Mouse (Mus musculus) liver, embryonic 15.5 days (tissue): ENCODE measurements around the gene Gm47283. TPM values are rescaled to one million over a fixed set of nuclear protein-coding genes. Genes with fewer than 3 reads are reported as not detected.
"Not testable (repeated sequence)": the region's sequence is repeated elsewhere in the genome, so short reads cannot be mapped to it uniquely, and the experiment has no call there.

Experiments
- ATAC-seq: fragments of 200-750 bp; cut with Nextera tagmentation; 2 replicates; pipeline ENCODE4 v1.8.0; 2017; ENCODE audit warnings: moderate number of reproducible peaks, mild to moderate bottlenecking, moderate library complexity; ENCODE audit not compliant: insufficient read depth
- H3K27ac ChIP-seq: fragments of 300-500 bp; sonication (generic); replicated peaks from 2 replicates; pipeline ENCODE4 v1.5.1; 2015; ENCODE audit warnings: mild to moderate bottlenecking, inconsistent platforms
- H3K27me3 ChIP-seq: fragments of 300-500 bp; sonication (generic); 2 replicates; pipeline ENCODE4 v1.6.1; 2015; ENCODE audit warnings: mild to moderate bottlenecking, inconsistent platforms
- H3K36me3 ChIP-seq: fragments of 300-500 bp; sonication (generic); replicated peaks from 2 replicates; pipeline ENCODE4 v1.6.1; 2015; ENCODE audit warnings: moderate library complexity, mild to moderate bottlenecking, inconsistent platforms
- H3K4me1 ChIP-seq: fragments of 300-500 bp; sonication (generic); replicated peaks from 2 replicates; pipeline ENCODE4 v1.6.1; 2015; ENCODE audit warnings: inconsistent platforms
- H3K4me2 ChIP-seq: fragments of 300-500 bp; sonication (generic); 2 replicates; pipeline ENCODE4 v1.6.1; 2015; ENCODE audit warnings: moderate library complexity, mild to moderate bottlenecking, inconsistent platforms
- H3K4me3 ChIP-seq: fragments of 300-500 bp; sonication (generic); replicated peaks from 2 replicates; pipeline ENCODE4 v1.5.1; 2015; ENCODE audit warnings: mild to moderate bottlenecking, inconsistent platforms
- H3K9ac ChIP-seq: fragments of 300-500 bp; sonication (generic); 2 replicates; pipeline ENCODE4 v1.6.1; 2015; ENCODE audit warnings: moderate library complexity, mild to moderate bottlenecking, inconsistent platforms
- H3K9me3 ChIP-seq: fragments of 300-500 bp; sonication (generic); replicated peaks from 2 replicates; pipeline ENCODE4 v1.6.1; 2016; ENCODE audit warnings: inconsistent platforms
- WGBS: fragments of 180-500 bp; shearing (Covaris S2); methylation state at CpG from one replicate; pipeline ENCODE4 v1.1.7; 2015; ENCODE audit warnings: mixed read lengths; ENCODE audit not compliant: insufficient replicate concordance; 5-methylcytosine and 5-hydroxymethylcytosine counted together
- polyA plus RNA-seq: library from polyadenylated mRNA; unstranded; fragments of >200 nt; fragmentation: Nextera tagmentation; extraction: Ambion mirVana; gene quantifications from 2 replicates; pipeline ENCODE4 v1.2.1, GENCODE M21; 2015

The Gm47283 gene
- polyA plus RNA-seq, result not detected in 2 replicates

GRCm38 (mm10) chrY:90784438-90784837 lies at the start of gene Gm47283:
TSS of gene Gm47283 (plus strand) at chrY:90784738.
- H3K4me3 ChIP-seq, H3K9ac ChIP-seq, H3K36me3 ChIP-seq, H3K4me1 ChIP-seq, ATAC-seq, H3K27me3 ChIP-seq, H3K27ac ChIP-seq, H3K9me3 ChIP-seq, H3K4me2 ChIP-seq: not testable (repeated sequence)
- WGBS, result no CpG with 5 or more reads among the region's 48 CpGs

GRCm38 (mm10) chrY:90735181-90735895 lies 49.2 kb upstream of the Gm47283 start:
- not testable (repeated sequence) for H3K4me1 ChIP-seq, H3K9ac ChIP-seq, H3K27me3 ChIP-seq, H3K4me3 ChIP-seq, H3K4me2 ChIP-seq, H3K27ac ChIP-seq, ATAC-seq
- H3K36me3 ChIP-seq, result peaks cover 19% of the 10 kb centered on the region
- 66% methylated on average over 3 of the region's 5 CpGs for WGBS
- H3K9me3 ChIP-seq, result peaks cover 16% of the 10 kb centered on the region

GRCm38 (mm10) chrY:90736217-90737000 lies 48.1 kb upstream of the Gm47283 start:
- H3K27ac ChIP-seq, H3K9ac ChIP-seq, H3K4me2 ChIP-seq, H3K4me3 ChIP-seq, H3K4me1 ChIP-seq, H3K27me3 ChIP-seq, ATAC-seq: not testable (repeated sequence)
- WGBS, result 71% methylated on average over 6 of the region's 9 CpGs
- peaks cover 23% of the 10 kb centered on the region for H3K9me3 ChIP-seq
- peaks cover 27% of the 10 kb centered on the region for H3K36me3 ChIP-seq

GRCm38 (mm10) chrY:90737606-90738430 lies 46.7 kb upstream of the Gm47283 start:
- Histone ChIP-seq H3K4me3 (no peak overlapping the region), H3K9me3 (peaks cover 37% of the 10 kb centered on the region), H3K9ac (no peak overlapping the region), H3K27me3 (no peaks in the 10 kb centered on the region), H3K36me3 (peaks cover 41% of the 10 kb centered on the region), H3K27ac (no peak overlapping the region), H3K4me1 (no peaks in the 10 kb centered on the region), H3K4me2 (no peak overlapping the region)
- 44% methylated on average over 4 of the region's 7 CpGs for WGBS
- ATAC-seq, result no peak

GRCm38 (mm10) chrY:90738431-90738680 lies 46.2 kb upstream of the Gm47283 start:
- H3K9ac ChIP-seq, result no peak overlapping the region
- H3K4me3 ChIP-seq, result no peak overlapping the region
- no peaks in the 10 kb centered on the region for H3K27me3 ChIP-seq
- WGBS, result 91% methylated on average over 1 of the region's 1 CpGs
- peaks cover 38% of the 10 kb centered on the region for H3K9me3 ChIP-seq
- H3K36me3 ChIP-seq, result peaks cover 42% of the 10 kb centered on the region
- H3K4me1 ChIP-seq, result no peaks in the 10 kb centered on the region
- H3K27ac ChIP-seq, result no peak overlapping the region
- no peak overlapping the region for H3K4me2 ChIP-seq
- no peak for ATAC-seq

- H3K27me3 ChIP-seq, H3K27ac ChIP-seq, H3K9ac ChIP-seq, H3K4me3 ChIP-seq, H3K4me1 ChIP-seq, ATAC-seq, H3K4me2 ChIP-seq: not testable (repeated sequence)
- H3K36me3 ChIP-seq, result peaks cover 42% of the 10 kb centered on the region
- 63% methylated on average over 28 of the region's 28 CpGs for WGBS
- peaks cover 38% of the 10 kb centered on the region for H3K9me3 ChIP-seq
Measured at GRCm38 (mm10) chrY:90738841-90739530, 45.6 kb upstream of the Gm47283 start.

- H3K27me3 ChIP-seq, H3K4me3 ChIP-seq, H3K27ac ChIP-seq, H3K9ac ChIP-seq, H3K4me2 ChIP-seq, ATAC-seq, H3K4me1 ChIP-seq: not testable (repeated sequence)
- Histone ChIP-seq H3K9me3 (peaks cover 43% of the 10 kb centered on the region), H3K36me3 (peaks cover 47% of the 10 kb centered on the region)
- WGBS, result 43% methylated on average over 11 of the region's 11 CpGs
Measured at GRCm38 (mm10) chrY:90739531-90740012, 45.0 kb upstream of the Gm47283 start.

GRCm38 (mm10) chrY:90740013-90740561 lies 44.5 kb upstream of the Gm47283 start:
- ATAC-seq, result no peak
- 36% methylated on average over 14 of the region's 14 CpGs for WGBS
- H3K27ac ChIP-seq, result no peak overlapping the region

GRCm38 (mm10) chrY:90741006-90741405 lies 43.5 kb upstream of the Gm47283 start:
- H3K4me2 ChIP-seq, H3K9ac ChIP-seq, H3K4me1 ChIP-seq, H3K27me3 ChIP-seq, H3K27ac ChIP-seq, H3K4me3 ChIP-seq: not testable (repeated sequence)
- peak; percentile 16 for ATAC-seq
- WGBS, result 73% methylated on average over 38 of the region's 38 CpGs
- peaks cover 43% of the 10 kb centered on the region for H3K9me3 ChIP-seq
- peaks cover 56% of the 10 kb centered on the region for H3K36me3 ChIP-seq

More at GRCm38 (mm10) chrY:90740013-90740561, 44.5 kb upstream of the Gm47283 start:
- Histone ChIP-seq H3K4me1 (no peaks in the 10 kb centered on the region; the same call in 1 of the 2 replicates), H3K9ac (no peak overlapping the region), H3K36me3 (peaks cover 50% of the 10 kb centered on the region), H3K4me2 (no peak overlapping the region), H3K4me3 (no peak overlapping the region), H3K27me3 (no peaks in the 10 kb centered on the region), H3K9me3 (peaks cover 43% of the 10 kb centered on the region)

GRCm38 (mm10) chrY:90741452-90742260 lies 42.9 kb upstream of the Gm47283 start:
- ATAC-seq, result peak; percentile 14
- 79% methylated on average over 42 of the region's 43 CpGs for WGBS
- not testable (repeated sequence) for H3K27ac ChIP-seq, H3K27me3 ChIP-seq, H3K9ac ChIP-seq, H3K4me2 ChIP-seq, H3K4me3 ChIP-seq, H3K4me1 ChIP-seq
- Histone ChIP-seq H3K36me3 (peaks cover 56% of the 10 kb centered on the region), H3K9me3 (peaks cover 43% of the 10 kb centered on the region)
